Mouse (Mus musculus) urinary bladder, postnatal 4 days (tissue): ENCODE measurements at regions not wholly inside any gene's neighbourhood (a gene's known extent, or its start where the extent isn't known, plus 50 kb on each side); places are given as distances from the start of the nearest gene placed in this dataset.

Source experiments
- DNase-seq, 2 experiments: peaks; one replicate each; pipeline ENCODE4 v3.0.0; 2021 to 2022; ENCODE audit warnings: low spot score in 2 of 2

GRCm38 (mm10) chr5:101596996-101597395, 67.8 kb downstream of the Nkx6-1 start:
- no peak for DNase-seq

- DNase-seq = no peak
These were observed 73.6 kb downstream of the Nkx6-1 start for GRCm38 (mm10) chr5:101591236-101591635.

- no peak for DNase-seq
These were observed 74.3 kb downstream of the Nkx6-1 start for GRCm38 (mm10) chr5:101590341-101591124.

- no peak for DNase-seq
These were observed 91.8 kb downstream of the Nkx6-1 start for GRCm38 (mm10) chr5:101572966-101573365.

- no peak for DNase-seq
These were observed 99.0 kb downstream of the Nkx6-1 start for GRCm38 (mm10) chr5:101565770-101566169.

GRCm38 (mm10) chr5:101560366-101560765, 104.4 kb downstream of the Nkx6-1 start:
- DNase-seq = no peak

GRCm38 (mm10) chr5:101558279-101558987, 106.4 kb downstream of the Nkx6-1 start:
- no peak for DNase-seq

- no peak for DNase-seq
These were observed 107.6 kb downstream of the Nkx6-1 start for GRCm38 (mm10) chr5:101557156-101557555.

GRCm38 (mm10) chr5:101543326-101543725, 121.5 kb downstream of the Nkx6-1 start:
- DNase-seq = no peak

- no peak for DNase-seq
These were observed 125.0 kb downstream of the Nkx6-1 start for GRCm38 (mm10) chr5:101539818-101540217.

- no peak for DNase-seq
These were observed 125.6 kb downstream of the Nkx6-1 start for GRCm38 (mm10) chr5:101539254-101539549.

GRCm38 (mm10) chr5:101538410-101539253, 126.2 kb downstream of the Nkx6-1 start:
- no peak for DNase-seq

GRCm38 (mm10) chr5:101537518-101538380, 127.0 kb downstream of the Nkx6-1 start:
- no peak for DNase-seq

GRCm38 (mm10) chr5:101535451-101535850, 129.3 kb downstream of the Nkx6-1 start:
- no peak for DNase-seq

GRCm38 (mm10) chr5:101525346-101525745, 139.4 kb downstream of the Nkx6-1 start:
- no peak for DNase-seq

- no peak for DNase-seq
These were observed 140.1 kb downstream of the Nkx6-1 start for GRCm38 (mm10) chr5:101524670-101525069.

- no peak for DNase-seq
These were observed 140.9 kb downstream of the Nkx6-1 start for GRCm38 (mm10) chr5:101523902-101524301.

- no peak for DNase-seq
These were observed 141.3 kb downstream of the Nkx6-1 start for GRCm38 (mm10) chr5:101523490-101523889.

GRCm38 (mm10) chr5:101520935-101521655, 143.7 kb downstream of the Nkx6-1 start:
- no peak for DNase-seq

GRCm38 (mm10) chr5:101518791-101519547, 145.8 kb downstream of the Nkx6-1 start:
- DNase-seq = no peak
